Mouse (Mus musculus): ENCODE measurements around the gene Sptb. TPM values are rescaled to one million over a fixed set of nuclear protein-coding genes. Genes with fewer than 3 reads are reported as not detected.

Gene Sptb
- total and polyA plus RNA-seq, 3 experiments = 17.9 to 85.1 (median 35.4) TPM

DNA sequence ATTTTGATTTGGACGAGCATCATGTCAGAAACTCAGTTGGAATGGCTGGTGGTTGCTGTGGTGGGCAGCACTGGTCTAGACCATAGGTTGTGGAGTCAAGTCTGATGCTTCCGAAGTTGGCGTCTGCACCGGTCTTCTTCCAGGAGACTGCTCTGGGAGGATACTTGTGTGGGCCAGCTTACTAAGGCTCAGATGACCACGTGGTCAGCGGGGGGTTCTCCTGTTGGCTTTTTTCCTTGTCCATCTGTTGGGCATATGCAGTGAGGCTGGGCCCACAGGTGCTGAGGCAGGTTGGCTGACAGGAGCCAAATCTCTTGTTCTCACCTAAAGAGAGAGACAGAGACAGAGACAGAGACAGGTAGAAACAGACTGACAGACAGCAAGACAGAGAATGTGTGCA, 135.5 kb downstream of the Sptb start:
- no peaks in the 10 kb centered on the region for H3K79me2 ChIP-seq (ENCODE audit: control insufficient read depth, insufficient read depth, low read length, poor library complexity)
- H3K9ac ChIP-seq (ENCODE audit: control insufficient read depth, low read depth, low read length, poor library complexity, severe bottlenecking) = no peak overlapping the region
- no peaks in the 10 kb centered on the region for H3K9me3 ChIP-seq (replicated peaks; ENCODE audit: insufficient read depth, low read length)
- no peaks in the 10 kb centered on the region for H3K27me3 ChIP-seq (ENCODE audit: control insufficient read depth in 1 of 2, insufficient read depth in 2 of 2, low read length in 2 of 2)
- no peak overlapping the region for H3K4me3 ChIP-seq (ENCODE audit: control insufficient read depth in 1 of 2, insufficient read depth in 1 of 2, low read depth in 2 of 2, low read length in 2 of 2)
- H3K4me1 ChIP-seq (ENCODE audit: control insufficient read depth in 1 of 2, insufficient read depth in 2 of 2, low read length in 2 of 2) = peaks cover 0 to 23% of the 10 kb centered on the region in 2 experiments; a peak in 2 of 4 replicates
- H3K27ac ChIP-seq (ENCODE audit: control insufficient read depth, low read depth, low read length) = no peak overlapping the region
- H3K36me3 ChIP-seq (ENCODE audit: control insufficient read depth in 1 of 2, insufficient read depth in 2 of 2, low read length in 2 of 2) = peaks cover 0 to 12% of the 10 kb centered on the region in 2 experiments; a peak in 2 of 4 replicates
- DNase-seq (ENCODE audit: low read depth, low spot score) = no peak
- no peak for TF ChIP-seq ELF1 (IDR thresholded peaks at IDR 0.05; ENCODE audit: low read depth, low read length)
- no peak for TF ChIP-seq ZNF384 (IDR thresholded peaks at IDR 0.05; ENCODE audit: low read depth, low read length)
- no peak for TF ChIP-seq SIN3A (IDR thresholded peaks at IDR 0.05; ENCODE audit: low read length)
- TF ChIP-seq E2F4 (IDR thresholded peaks at IDR 0.05; ENCODE audit: borderline replicate concordance, low read depth, low read length) = no peak
- TF ChIP-seq POLR2AphosphoS5 (IDR thresholded peaks at IDR 0.05; ENCODE audit: borderline replicate concordance, low read depth, low read length) = no peak

DNA sequence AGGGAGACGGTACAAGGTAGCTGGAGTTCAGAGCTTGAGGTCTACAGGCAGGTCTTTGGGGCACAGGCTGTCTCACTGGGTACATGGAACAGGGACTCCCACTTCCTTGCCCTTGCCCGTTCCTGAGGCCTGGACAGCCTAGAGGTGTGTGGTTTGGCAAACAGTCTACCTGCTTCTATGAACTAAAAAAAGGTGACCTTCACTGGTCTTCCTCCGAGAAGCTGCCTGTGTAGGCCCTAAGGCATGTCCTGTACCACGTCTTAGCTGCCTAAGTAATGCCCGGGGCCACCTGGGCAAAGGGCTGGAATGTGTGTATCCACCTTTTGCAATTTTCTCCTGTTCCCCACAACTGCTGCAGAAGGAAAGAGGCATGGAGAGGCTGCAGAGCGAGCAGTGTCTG, 137.0 kb downstream of the Sptb start:
- Histone ChIP-seq H3K4me1 (ENCODE audit: control insufficient read depth in 1 of 2, insufficient read depth in 2 of 2, low read length in 2 of 2) (peaks cover 0 to 20% of the 10 kb centered on the region in 2 experiments; a peak in 2 of 4 replicates), H3K36me3 (ENCODE audit: control insufficient read depth in 1 of 2, insufficient read depth in 2 of 2, low read length in 2 of 2) (peaks cover 0 to 12% of the 10 kb centered on the region in 2 experiments; a peak in 2 of 4 replicates), H3K9ac (ENCODE audit: control insufficient read depth, low read depth, low read length, poor library complexity, severe bottlenecking) (no peak overlapping the region), H3K79me2 (ENCODE audit: control insufficient read depth, insufficient read depth, low read length, poor library complexity) (no peaks in the 10 kb centered on the region), H3K27me3 (ENCODE audit: control insufficient read depth in 1 of 2, insufficient read depth in 2 of 2, low read length in 2 of 2) (no peaks in the 10 kb centered on the region), H3K27ac (ENCODE audit: control insufficient read depth, low read depth, low read length) (no peak overlapping the region), H3K4me3 (ENCODE audit: control insufficient read depth in 1 of 2, insufficient read depth in 1 of 2, low read depth in 2 of 2, low read length in 2 of 2) (no peak overlapping the region), H3K9me3 (replicated peaks; ENCODE audit: insufficient read depth, low read length) (no peaks in the 10 kb centered on the region)
- TF ChIP-seq EP300 (IDR thresholded peaks at IDR 0.05; ENCODE audit: low read depth in 1 of 2, low read length in 2 of 2) = no peak
- no peak for DNase-seq (ENCODE audit: low read depth, low spot score)

DNA sequence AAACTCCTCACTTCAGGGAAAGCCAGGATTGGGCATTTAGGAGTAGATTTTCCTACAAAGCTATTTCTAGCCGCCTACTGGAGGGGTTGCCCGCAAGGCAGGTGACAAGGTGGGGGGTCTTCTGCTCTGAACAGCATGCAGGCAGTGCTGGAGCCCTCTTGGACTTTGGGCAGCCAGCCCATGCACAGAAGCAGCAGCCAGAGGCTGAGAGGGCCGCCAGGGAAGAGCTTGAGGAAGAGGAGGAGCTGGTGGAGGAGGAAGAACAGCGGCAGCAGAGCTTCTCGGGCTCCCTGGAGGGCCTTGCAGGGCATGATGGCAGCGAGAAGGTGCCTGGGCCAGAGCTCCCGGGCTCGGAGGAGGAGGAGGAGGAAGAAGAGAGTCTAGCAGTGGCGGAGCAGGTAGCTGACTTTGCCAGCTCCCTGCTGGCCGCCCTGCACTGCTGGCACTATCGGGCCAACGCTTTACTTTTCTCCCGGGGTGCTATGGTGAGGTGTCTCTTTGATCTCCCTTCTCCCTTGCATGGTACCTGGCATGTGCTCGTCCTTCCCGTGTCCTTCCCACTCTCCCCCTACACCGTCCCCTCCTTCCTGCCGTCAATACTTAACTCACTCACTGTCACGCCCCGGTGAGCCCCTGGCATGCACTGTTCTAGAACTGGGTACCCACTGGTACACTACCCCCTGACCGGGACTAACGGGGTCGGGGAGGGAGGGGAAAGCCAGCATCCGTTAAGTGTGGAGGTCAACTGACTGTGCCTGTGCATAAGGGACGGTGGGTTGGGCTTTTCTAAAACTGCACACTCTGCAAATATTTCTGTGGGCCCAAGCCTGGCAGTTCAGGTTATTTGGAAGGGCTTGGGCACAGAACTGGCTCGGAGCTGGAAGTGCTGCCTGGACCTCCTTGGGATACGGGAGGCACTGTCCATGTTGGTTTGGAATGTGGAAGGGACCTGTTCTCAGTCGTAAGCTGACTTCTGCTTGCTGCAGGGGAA, 137.8 kb downstream of the Sptb start:
- no peak overlapping the region for H3K9ac ChIP-seq (ENCODE audit: control insufficient read depth, low read depth, low read length, poor library complexity, severe bottlenecking)
- no peaks in the 10 kb centered on the region for H3K9me3 ChIP-seq (replicated peaks; ENCODE audit: insufficient read depth, low read length)
- H3K27me3 ChIP-seq (ENCODE audit: control insufficient read depth in 1 of 2, insufficient read depth in 2 of 2, low read length in 2 of 2) = no peaks in the 10 kb centered on the region
- no peaks in the 10 kb centered on the region for H3K79me2 ChIP-seq (ENCODE audit: control insufficient read depth, insufficient read depth, low read length, poor library complexity)
- peaks cover 0 to 12% of the 10 kb centered on the region in 2 experiments; a peak in 1 of 4 replicates for H3K4me1 ChIP-seq (ENCODE audit: control insufficient read depth in 1 of 2, insufficient read depth in 2 of 2, low read length in 2 of 2)
- no peak overlapping the region for H3K4me3 ChIP-seq (ENCODE audit: control insufficient read depth in 1 of 2, insufficient read depth in 1 of 2, low read depth in 2 of 2, low read length in 2 of 2)
- TF ChIP-seq SMC3 (IDR thresholded peaks at IDR 0.05; ENCODE audit: low read depth, low read length) (no peak), CTCF (IDR thresholded peaks at IDR 0.05 in 2 of 3, conservative IDR thresholded peaks at IDR 0.05 in 1 of 3; ENCODE audit: control insufficient read depth in 1 of 3, insufficient read depth in 1 of 3, low read depth in 2 of 3, low read length in 3 of 3, poor library complexity in 1 of 3, severe bottlenecking in 1 of 3) (no peak), TBP (IDR thresholded peaks at IDR 0.05; ENCODE audit: low read depth, low read length) (no peak), ZKSCAN1 (IDR thresholded peaks at IDR 0.05; ENCODE audit: low read depth, low read length) (no peak), MAFK (IDR thresholded peaks at IDR 0.05; ENCODE audit: borderline replicate concordance, low read depth, low read length) (no peak), POLR2AphosphoS5 (IDR thresholded peaks at IDR 0.05; ENCODE audit: borderline replicate concordance, low read depth, low read length) (no peak), POLR2AphosphoS2 (IDR thresholded peaks at IDR 0.05; ENCODE audit: low read length) (no peak), GATA1 (IDR thresholded peaks at IDR 0.05; ENCODE audit: low read depth, low read length) (no peak), ZNF384 (IDR thresholded peaks at IDR 0.05; ENCODE audit: low read depth, low read length) (no peak), HCFC1 (IDR thresholded peaks at IDR 0.05; ENCODE audit: low read depth, low read length) (no peak), NELFE (IDR thresholded peaks at IDR 0.05; ENCODE audit: low read depth, low read length) (no peak)
- H3K27ac ChIP-seq (ENCODE audit: control insufficient read depth, low read depth, low read length) = no peak overlapping the region
- peaks cover 0 to 9% of the 10 kb centered on the region in 2 experiments; a peak in 2 of 4 replicates for H3K36me3 ChIP-seq (ENCODE audit: control insufficient read depth in 1 of 2, insufficient read depth in 2 of 2, low read length in 2 of 2)
- DNase-seq (ENCODE audit: low read depth, low spot score) = no peak

All from MEL (cell line).